Mouse (Mus musculus) embryonic fibroblast, embryonic 13.5 days (primary cell): Measurements from ENCODE around the gene Fcho2.

Experiments
- CTCF ChIP-seq: IDR thresholded peaks from 2 replicates; pipeline ENCODE4 v1.5.1; 2011; ENCODE audit warnings: mild to moderate bottlenecking, control low read depth, low read length, moderate library complexity, borderline replicate concordance; ENCODE audit not compliant: insufficient read depth
- POLR2A ChIP-seq: IDR thresholded peaks from 2 replicates; pipeline ENCODE4 v1.6.1; 2011; ENCODE audit warnings: low read depth, mild to moderate bottlenecking, control low read depth, low read length, moderate library complexity

GRCm38 (mm10) chr13:98699982-98700540, 115.2 kb downstream of the Fcho2 start:
- TF ChIP-seq POLR2A = no peak
- TF ChIP-seq CTCF = no peak
